Mouse (Mus musculus) stomach, postnatal 0 days (tissue): ENCODE measurements at regions not wholly inside any gene's neighbourhood (a gene's known extent, or its start where the extent isn't known, plus 50 kb on each side); places are given as distances from the start of the nearest gene placed in this dataset.

ENCODE experiments used
- CTCF ChIP-seq: IDR thresholded peaks from 2 replicates; pipeline ENCODE4 v1.5.1; 2016; ENCODE audit warnings: antibody characterized with exemption, low read depth, mild to moderate bottlenecking, moderate library complexity
- EP300 ChIP-seq: optimal IDR thresholded peaks from 2 replicates; pipeline ENCODE3; 2016; ENCODE audit warnings: antibody characterized with exemption

GRCm38 (mm10) chr13:36789360-36789759, 54.4 kb upstream of the Nrn1 start:
- TF ChIP-seq CTCF (peak; percentile 74), EP300 (no peak)
